Mouse (Mus musculus) large intestine, adult 2 months (tissue): ENCODE data around the gene Pkm. TPM values are rescaled to one million over a fixed set of nuclear protein-coding genes. Genes with fewer than 3 reads are reported as not detected.

Experiments
- DNase-seq: peaks from one replicate; pipeline ENCODE4 v3.0.0-alpha.2; 2012; ENCODE audit warnings: low read depth, low spot score
- WGBS: fragments of 180-500 bp; shearing (Covaris S2); methylation state at CpG from one replicate; pipeline ENCODE4 v1.1.7; 2018; 5-methylcytosine and 5-hydroxymethylcytosine counted together
- polyA plus RNA-seq: library from polyadenylated mRNA; depleted of rRNA; stranded (reverse); fragments of >200 nt; gene quantifications from 2 replicates; pipeline ENCODE4 v1.2.3, GENCODE M21; 2012; rRNA removed

Gene Pkm
- polyA plus RNA-seq, 1 experiment = 391 TPM

- 30% methylated on average over 3 of the region's 3 CpGs for WGBS
- no peak for DNase-seq
Measured at GRCm38 (mm10) chr9:59695451-59695813, 39.3 kb downstream of the Pkm start.

DNA sequence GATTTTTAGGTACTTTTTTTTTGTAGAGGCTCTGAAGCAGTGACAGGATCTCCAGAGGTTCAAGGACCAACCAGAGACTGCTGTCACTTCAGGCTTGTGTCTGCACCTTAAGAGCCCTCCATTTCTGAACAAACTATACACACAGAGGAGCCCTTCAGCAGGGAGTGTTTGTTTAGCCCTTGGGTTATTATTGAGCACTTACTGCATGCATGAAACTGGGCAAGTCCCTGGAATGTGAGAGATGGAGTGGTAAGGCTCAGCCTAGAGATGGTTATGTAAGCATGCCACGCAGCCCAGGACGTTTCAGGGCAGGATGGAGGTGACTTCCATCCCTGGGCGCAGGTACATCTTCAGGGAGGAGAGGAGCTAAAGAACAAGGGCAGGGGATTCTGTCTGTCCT lies 40.2 kb downstream of the Pkm start:
- WGBS = 88% methylated on average over 3 of the region's 3 CpGs
- no peak for DNase-seq

DNA sequence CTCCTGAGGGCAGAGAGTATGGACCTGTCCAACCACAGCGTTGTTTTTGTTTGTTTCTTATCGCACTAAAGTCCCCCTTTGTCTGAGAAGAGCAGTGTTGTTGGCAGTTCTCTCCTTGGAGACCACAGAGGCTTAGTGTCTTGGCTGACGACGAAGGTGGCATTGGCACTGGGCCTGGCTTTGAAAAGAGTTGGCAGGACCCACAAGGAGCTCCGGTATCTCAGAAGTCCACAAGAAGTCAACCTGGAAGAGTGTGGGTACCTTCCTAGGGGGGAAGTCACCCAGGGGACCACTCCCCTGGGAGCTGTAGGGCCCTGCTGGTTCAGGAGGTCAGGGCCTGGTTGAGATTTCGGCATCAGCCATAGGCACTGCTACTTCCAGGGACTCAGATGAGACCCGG lies 44.9 kb downstream of the Pkm start:
- 84% methylated on average over 7 of the region's 7 CpGs for WGBS
- DNase-seq = no peak

DNA sequence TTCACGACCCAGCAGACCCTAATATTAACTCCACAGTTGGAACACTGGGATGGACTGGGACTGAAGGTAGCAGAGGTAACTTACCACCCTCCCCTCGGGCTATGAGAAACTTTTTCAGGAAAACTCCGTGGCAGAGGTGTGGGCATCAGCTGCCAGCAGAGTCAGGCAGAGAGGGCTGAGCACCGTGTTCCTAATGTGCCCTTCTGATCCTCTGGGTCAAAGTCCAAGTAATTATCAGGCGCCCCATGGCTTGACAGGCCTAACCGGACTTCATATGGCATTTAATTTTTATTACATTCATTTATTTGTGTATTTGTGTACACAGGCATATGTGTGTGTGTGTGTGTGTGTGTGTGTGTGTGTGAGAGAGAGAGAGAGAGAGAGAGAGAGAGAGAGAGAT lies 46.9 kb downstream of the Pkm start:
- 30% methylated on average over 6 of the region's 6 CpGs for WGBS
- DNase-seq = no peak

DNA sequence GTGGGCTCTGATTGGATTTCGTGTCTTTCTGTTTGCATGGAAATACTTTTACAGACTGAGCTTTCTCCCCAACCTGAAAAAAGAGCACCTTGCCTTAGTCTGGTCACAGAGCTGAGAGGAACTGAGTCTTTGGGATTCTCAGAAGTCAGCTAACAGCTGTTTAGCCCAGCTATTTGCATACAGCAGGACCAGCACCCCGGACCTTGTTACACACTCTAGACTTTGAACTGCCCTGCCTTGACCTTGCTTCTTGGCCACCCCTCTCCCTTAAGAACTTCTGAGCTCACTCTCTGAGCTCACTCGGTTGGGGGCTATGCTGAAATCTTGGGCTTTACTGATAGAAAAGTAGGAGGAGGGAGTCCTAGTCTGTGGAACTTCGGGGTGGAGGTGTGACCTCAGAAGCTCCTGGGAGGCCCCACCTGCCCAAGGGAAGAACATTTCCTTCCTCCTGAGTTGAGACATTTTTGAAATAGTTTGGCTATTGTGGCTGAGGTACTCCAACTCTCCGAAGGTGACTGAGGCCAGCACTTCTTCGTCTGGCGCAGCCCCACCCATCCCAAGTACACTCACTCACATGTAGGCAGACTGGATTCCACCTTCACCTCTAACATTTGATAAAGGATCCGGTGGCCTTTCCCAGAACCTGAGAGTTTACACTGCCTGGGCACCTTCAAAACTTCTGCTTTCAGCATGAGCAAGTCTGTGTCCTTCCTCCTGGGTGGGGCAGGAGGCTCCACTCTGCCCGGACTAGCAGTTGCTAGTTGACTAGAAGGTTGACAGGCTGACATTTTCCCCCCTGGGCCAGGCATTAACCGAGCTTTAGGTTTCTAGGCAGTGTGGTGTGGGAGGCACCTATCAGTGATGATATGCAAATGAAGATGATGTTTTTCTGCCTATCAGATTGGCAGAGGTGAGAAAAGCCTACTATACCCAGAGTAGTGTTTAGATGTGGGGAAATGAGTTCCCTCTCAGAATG lies 51.0 kb downstream of the Pkm start:
- no peak for DNase-seq
- 35% methylated on average over 10 of the region's 10 CpGs for WGBS

GRCm38 (mm10) chr9:59709225-59709624 lies 53.1 kb downstream of the Pkm start:
- no peak for DNase-seq
- WGBS = 58% methylated on average over 3 of the region's 3 CpGs

DNA sequence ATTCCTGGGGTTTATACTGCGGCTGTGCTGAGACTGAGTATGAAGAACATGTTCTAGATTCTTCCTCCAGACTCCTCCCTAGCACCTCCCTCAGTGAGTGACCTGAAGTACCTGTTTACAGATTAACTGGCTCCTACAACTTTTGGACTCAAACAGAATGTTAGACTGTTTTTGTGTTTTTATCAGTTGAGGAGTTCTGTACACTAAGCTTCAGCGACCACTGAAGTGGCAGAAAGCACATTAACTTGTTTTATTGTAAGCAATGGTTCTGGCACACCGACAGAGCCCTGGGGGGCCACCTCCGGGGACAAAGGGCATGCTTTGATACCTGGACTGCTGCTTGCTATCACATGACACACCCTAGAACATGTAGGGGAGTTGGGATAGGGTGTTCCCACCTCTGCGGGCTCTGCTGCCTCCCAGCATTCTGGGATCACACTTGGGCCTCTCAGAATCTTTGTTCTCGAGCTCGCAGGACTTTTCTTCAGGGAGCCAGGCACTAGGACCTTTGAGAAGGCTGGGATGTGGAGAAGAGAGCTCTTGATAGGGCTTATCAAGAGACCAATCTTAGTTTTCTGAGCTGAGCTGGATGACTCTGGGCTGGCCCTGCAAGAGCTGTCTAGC lies 60.2 kb downstream of the Pkm start:
- no peak for DNase-seq
- 26% methylated on average over 7 of the region's 7 CpGs for WGBS

DNA sequence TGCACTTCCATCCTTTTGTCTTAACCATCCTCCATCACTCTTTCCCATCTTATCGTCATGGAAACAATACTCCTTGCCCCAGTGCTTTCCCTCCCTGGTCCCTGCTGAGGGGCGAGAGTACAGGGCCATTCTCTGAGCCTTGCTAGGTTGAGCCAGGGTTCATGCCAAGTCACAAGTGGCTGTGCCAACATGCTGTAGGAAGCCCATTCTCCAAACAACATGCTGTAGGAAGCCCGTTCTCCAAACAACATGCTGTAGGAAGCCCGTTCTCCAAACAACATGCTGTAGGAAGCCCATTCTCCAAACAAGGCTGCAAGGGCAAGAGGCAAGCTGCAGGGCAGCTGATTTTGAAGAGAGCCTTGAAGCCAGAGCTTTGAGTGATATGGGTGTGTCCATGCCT lies 62.1 kb downstream of the Pkm start:
- WGBS = 89% methylated on average over 4 of the region's 4 CpGs
- no peak for DNase-seq

- WGBS = 80% methylated on average over 5 of the region's 5 CpGs
- DNase-seq = no peak
Measured at GRCm38 (mm10) chr9:59721144-59721543, 65.0 kb downstream of the Pkm start.

GRCm38 (mm10) chr9:59723096-59723657 lies 67.0 kb downstream of the Pkm start:
- 3% methylated on average over 10 of the region's 10 CpGs for WGBS
- DNase-seq = peak; percentile 71

- 60% methylated on average over 8 of the region's 8 CpGs for WGBS
- DNase-seq = no peak
Measured at GRCm38 (mm10) chr9:59723791-59724442, 67.7 kb downstream of the Pkm start.

DNA sequence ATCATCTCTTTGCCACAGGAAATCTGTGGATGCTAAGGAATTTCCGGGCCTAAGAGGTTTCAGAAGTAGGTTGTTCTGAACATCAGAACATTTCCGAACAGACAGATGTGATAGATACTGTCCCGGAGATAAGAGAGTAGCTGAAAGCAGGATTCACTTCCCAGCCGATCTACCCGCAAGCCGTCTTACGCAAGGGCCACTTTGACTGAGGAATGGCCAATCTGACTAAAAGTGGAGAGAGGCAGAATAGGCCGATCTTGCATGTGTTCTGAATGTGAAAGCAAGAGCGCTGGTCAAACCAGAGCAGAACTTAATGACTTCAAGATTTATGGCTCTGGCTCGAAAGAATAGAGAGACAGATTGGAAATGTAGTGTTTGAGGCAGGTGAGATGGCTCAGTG lies 69.3 kb downstream of the Pkm start:
- DNase-seq = no peak
- 80% methylated on average over 10 of the region's 10 CpGs for WGBS

- 79% methylated on average over 11 of the region's 11 CpGs for WGBS
- no peak for DNase-seq
Measured at GRCm38 (mm10) chr9:59727569-59728286, 71.6 kb downstream of the Pkm start.

Other genes with a start within 250 kb of the Pkm start
- 14.3 and 19.3 TPM in 2 replicates for gene Arih1, start 169.8 kb upstream of the Pkm start, polyA plus RNA-seq
- gene Hexa, start 116.8 kb upstream of the Pkm start, polyA plus RNA-seq = 95.5 and 107 TPM in 2 replicates
- 0.43 TPM in 1 of 2 replicates, not detected in the other for gene Tmem202, start 116.5 kb upstream of the Pkm start, polyA plus RNA-seq
- gene Celf6, start 78.5 kb upstream of the Pkm start, polyA plus RNA-seq = 1.0 TPM in 2 replicates
- 21.6 and 22.4 TPM in 2 replicates for gene Parp6, start 39.1 kb upstream of the Pkm start, polyA plus RNA-seq
- gene Gramd2, start 23.8 kb downstream of the Pkm start, polyA plus RNA-seq = 3.7 and 11.0 TPM in 2 replicates
- gene Senp8, start 94.3 kb downstream of the Pkm start, polyA plus RNA-seq = 2.3 and 2.9 TPM in 2 replicates
- gene Myo9a, start 94.5 kb downstream of the Pkm start, polyA plus RNA-seq = 1.0 and 1.7 TPM in 2 replicates